Mouse (Mus musculus) olfactory bulb, adult 2 months (tissue): ENCODE measurements at regions not wholly inside any gene's neighbourhood (a gene's known extent, or its start where the extent isn't known, plus 50 kb on each side); places are given as distances from the start of the nearest gene placed in this dataset.

ENCODE experiments used
- CTCF ChIP-seq: fragments of 200-500 bp; IDR thresholded peaks from 2 replicates; pipeline ENCODE4 v1.5.1; 2012; ENCODE audit warnings: low read depth, mild to moderate bottlenecking, low read length, moderate library complexity; ENCODE audit not compliant: insufficient read depth
- POLR2A ChIP-seq: fragments of 200-500 bp; IDR thresholded peaks from 2 replicates; pipeline ENCODE4 v1.6.1; 2012; ENCODE audit warnings: mild to moderate bottlenecking, low read depth, low read length, moderate library complexity; ENCODE audit not compliant: insufficient read depth

- TF ChIP-seq CTCF: no peak
- TF ChIP-seq POLR2A: no peak
Measured at GRCm38 (mm10) chr5:111675673-111676261, 58.0 kb upstream of the Gm26897 start.
